Mouse (Mus musculus): Measurements from ENCODE around the gene Dnaja3.

GRCm38 (mm10) chr16:4602766-4603452, 36.9 kb upstream of the Dnaja3 start:
- TF ChIP-seq CTCF (conservative IDR thresholded peaks at IDR 0.05; ENCODE audit: insufficient read depth, insufficient read length, low read depth, low read length): no peak
- no peak for TF ChIP-seq POLR2A (IDR thresholded peaks at IDR 0.05; ENCODE audit: low read depth, low read length)

Data from kidney, adult 2 months (tissue).